Mouse (Mus musculus): Measurements from ENCODE around the gene Sem1. TPM values are rescaled to one million over a fixed set of nuclear protein-coding genes. Genes with fewer than 3 reads are reported as not detected.

The Sem1 gene
- 252 and 279 TPM in 2 replicates for polyA plus RNA-seq (2014; fragmentation: Nextera tagmentation; extraction: Ambion mirVana)

DNA sequence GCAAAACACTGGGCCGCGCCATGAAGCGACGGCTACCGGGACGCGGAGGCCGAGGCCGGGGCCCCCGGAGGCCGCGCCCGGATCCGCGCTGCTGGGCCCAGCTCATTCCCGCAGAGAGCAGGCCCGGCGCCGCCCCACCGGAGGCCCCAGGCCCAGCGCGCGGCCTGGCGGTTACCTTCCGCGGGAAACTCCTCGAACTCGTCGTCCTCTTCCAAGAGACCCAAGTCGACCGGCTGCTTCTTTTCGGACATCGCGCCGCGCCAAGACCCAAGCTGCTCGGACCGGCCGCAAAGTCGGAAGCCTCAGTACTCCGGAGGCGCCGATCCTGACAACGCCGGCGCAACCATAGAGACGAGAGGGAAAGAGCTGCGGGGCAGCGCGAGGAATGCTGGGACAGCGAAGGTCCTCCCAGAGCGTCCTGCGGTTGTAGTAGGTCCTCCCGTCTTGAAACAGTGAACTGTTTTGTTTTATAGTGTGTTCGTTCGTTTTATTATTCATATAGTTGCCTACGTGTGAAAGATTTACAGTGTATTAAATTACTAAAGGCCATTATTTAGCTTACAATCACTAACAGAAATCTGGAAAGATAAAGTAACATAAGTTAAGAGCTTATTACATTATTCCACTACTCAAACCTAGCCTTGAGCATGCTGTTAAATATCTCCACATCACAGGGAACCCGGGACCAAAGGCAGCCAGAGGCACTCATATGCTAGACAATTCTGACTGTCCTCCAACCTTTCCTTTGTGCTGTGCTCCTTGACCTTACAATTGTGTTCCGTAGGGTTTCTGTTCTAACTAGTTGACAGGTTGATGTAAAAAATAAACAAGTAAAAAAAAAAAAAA is at the start of gene Sem1:
Gene Sem1 (minus strand): TSS at position 360 of the 846 bp plus-strand sequence.
- peak within 1 kb of the TSS; percentile 97 for H3K9ac ChIP-seq (ENCODE audit: low read length)
- H3K9me3 ChIP-seq (ENCODE audit: control insufficient read depth, low read length), result no peaks in the 10 kb centered on the region
- peaks cover 7% of the 10 kb centered on the region for H3K4me1 ChIP-seq (replicated peaks; ENCODE audit: control insufficient read depth, insufficient read depth, low read length)
- DNase-seq (ENCODE audit: low spot score) (peak; percentile 95), ATAC-seq (replicated peaks; ENCODE audit: low FRiP score, low TSS enrichment, low read depth) (peak; percentile 97)
- H3K27me3 ChIP-seq (replicated peaks; ENCODE audit: control insufficient read depth, insufficient read depth, low read length), result no peaks in the 10 kb centered on the region
- peak within 1 kb of the TSS; percentile 89 for H3K27ac ChIP-seq (ENCODE audit: low read depth)
- H3K36me3 ChIP-seq (ENCODE audit: control insufficient read depth, insufficient read depth, low read length), result peaks cover 7% of the 10 kb centered on the region; the same call in 1 of the 2 replicates
- H3K4me3 ChIP-seq (ENCODE audit: low read depth, low read length), result peak within 1 kb of the TSS; percentile 94
- H3K4me2 ChIP-seq (ENCODE audit: low read length), result peak within 1 kb of the TSS; percentile 90
- 2% methylated on average over 57 of the region's 59 CpGs for WGBS

DNA sequence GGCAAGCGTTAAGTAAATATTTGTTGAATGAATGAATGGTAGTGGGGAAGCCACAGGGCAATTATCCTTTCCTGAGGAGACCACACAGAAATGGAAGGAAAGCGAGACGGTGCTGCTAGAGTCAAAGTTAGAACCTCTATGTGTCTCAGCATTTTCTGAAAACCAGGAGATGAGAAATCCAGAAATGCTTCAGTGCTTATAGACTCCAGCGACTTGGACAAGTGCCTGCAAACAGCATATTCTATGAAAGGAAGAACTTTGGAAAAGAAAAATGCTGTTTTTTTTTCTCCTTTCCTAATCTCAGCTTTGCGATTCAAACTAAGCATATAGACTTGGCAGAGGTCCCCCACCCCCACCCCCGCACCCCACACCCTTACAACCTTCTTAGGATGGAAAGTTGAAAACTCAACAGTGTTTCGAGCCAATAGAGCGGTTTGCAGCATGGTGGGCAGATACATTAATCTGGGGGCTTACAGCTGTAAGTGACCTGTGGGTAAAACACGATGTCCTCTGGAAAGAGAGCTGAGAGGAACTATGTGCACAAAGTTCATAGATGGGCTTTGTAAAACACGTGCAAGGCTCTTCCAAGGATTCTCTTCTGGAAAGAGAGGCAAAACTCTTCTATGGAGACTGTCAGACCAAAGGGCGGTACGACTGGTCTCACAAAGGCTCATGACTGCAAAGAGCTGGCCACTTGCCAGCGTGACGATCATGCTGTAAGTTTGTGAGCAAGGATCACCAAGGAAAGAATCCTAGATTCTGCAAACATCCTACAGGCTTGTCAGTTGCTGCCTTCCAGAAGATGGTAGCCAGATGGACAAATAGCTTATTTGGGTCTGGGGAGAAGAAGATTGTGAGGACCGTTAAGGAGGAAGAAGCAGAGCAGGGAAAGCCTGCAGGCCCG is 44.6 kb upstream of the Sem1 start:
- peak overlapping the region; percentile 4; the same call in 1 of the 2 replicates for H3K4me2 ChIP-seq (ENCODE audit: low read length)
- H3K9me3 ChIP-seq (ENCODE audit: control insufficient read depth, low read length), result no peaks in the 10 kb centered on the region
- ATAC-seq (replicated peaks; ENCODE audit: low FRiP score, low TSS enrichment, low read depth) (no peak), DNase-seq (ENCODE audit: low spot score) (peak; percentile 64)
- H3K9ac ChIP-seq (ENCODE audit: low read length), result no peak overlapping the region
- no peaks in the 10 kb centered on the region; the same call in 1 of the 2 replicates for H3K4me1 ChIP-seq (replicated peaks; ENCODE audit: control insufficient read depth, insufficient read depth, low read length)
- no peak overlapping the region for H3K4me3 ChIP-seq (ENCODE audit: low read depth, low read length)
- WGBS, result 52% methylated on average over 16 of the region's 16 CpGs
- no peaks in the 10 kb centered on the region for H3K36me3 ChIP-seq (ENCODE audit: control insufficient read depth, insufficient read depth, low read length)
- peak overlapping the region; percentile 59; the same call in 1 of the 2 replicates for H3K27ac ChIP-seq (ENCODE audit: low read depth)
- H3K27me3 ChIP-seq (replicated peaks; ENCODE audit: control insufficient read depth, insufficient read depth, low read length), result no peaks in the 10 kb centered on the region

DNA sequence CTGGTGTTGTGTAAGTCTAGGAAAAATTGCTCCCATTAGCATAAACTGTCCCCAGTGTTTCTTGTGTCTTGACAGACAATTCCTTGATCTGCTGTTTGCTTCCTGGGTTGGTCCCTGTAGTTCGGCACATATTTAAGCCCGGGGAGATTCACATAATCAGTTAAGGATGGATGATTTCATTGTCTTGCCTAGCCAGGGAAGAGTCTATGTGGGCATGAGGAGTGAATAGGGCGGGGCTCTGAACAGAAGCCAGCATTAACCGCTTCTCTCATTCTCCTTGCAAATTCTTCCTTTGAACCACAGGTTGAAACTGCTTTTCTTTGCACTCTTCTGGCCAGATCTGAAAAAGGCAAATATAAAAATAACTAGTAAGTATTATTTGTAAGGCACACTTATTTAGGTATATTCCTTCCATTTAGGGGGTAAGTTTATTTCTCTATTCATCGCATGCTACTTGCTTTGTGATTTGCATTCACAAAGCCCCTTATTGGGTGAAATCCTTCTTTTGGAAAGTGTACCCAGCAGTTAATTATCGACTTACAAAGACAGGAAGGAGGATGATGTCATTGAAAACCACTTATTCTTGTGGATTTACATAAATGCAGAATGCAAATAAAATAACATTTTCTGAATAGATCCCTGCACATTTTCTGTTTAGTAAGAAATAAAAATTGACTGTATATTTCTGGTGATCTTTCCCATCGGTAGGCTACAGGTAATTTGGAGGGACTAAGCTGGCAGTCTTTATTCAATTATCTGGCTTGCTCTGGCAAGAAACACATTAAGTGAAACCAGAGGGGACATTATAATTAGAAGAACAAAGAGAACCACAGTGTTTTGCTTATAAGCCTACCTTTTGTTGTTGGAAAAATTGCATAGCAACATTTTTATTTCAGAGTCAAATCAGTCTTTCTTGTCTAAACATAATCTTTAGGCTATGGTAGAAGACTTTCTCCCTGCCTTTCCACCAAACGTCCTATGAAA is 25.4 kb upstream of the Sem1 start:
- no peak overlapping the region for H3K9ac ChIP-seq (ENCODE audit: low read length)
- H3K4me3 ChIP-seq (ENCODE audit: low read depth, low read length), result no peak overlapping the region
- ATAC-seq (replicated peaks; ENCODE audit: low FRiP score, low TSS enrichment, low read depth), result no peak
- 73% methylated on average over 8 of the region's 8 CpGs for WGBS
- no peaks in the 10 kb centered on the region for H3K4me1 ChIP-seq (replicated peaks; ENCODE audit: control insufficient read depth, insufficient read depth, low read length)
- no peak overlapping the region for H3K4me2 ChIP-seq (ENCODE audit: low read length)
- DNase-seq (ENCODE audit: low spot score), result no peak
- no peaks in the 10 kb centered on the region for H3K9me3 ChIP-seq (ENCODE audit: control insufficient read depth, low read length)
- H3K27ac ChIP-seq (ENCODE audit: low read depth), result no peak overlapping the region
- no peaks in the 10 kb centered on the region for H3K27me3 ChIP-seq (replicated peaks; ENCODE audit: control insufficient read depth, insufficient read depth, low read length)
- H3K36me3 ChIP-seq (ENCODE audit: control insufficient read depth, insufficient read depth, low read length), result no peaks in the 10 kb centered on the region

DNA sequence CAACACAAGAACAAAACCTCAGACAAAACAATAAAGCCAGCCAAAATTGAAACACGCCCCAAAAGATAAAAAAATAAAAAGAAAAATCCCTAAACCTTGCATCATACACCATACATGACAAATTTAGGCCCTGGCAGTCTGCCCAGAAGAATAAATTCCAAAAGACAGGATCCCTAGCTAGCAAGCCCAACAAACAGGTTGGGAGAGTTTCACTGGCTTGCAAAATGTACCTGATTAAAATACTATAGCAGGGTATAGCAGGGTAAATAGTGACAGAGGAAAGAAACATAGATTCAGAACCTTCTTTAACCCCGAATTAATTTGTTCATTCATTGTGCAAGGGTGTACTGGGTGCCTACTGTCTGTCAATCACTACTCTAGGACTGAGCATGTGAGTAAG is 7.8 kb upstream of the Sem1 start:
- ATAC-seq (replicated peaks; ENCODE audit: low FRiP score, low TSS enrichment, low read depth), result no peak
- Histone ChIP-seq H3K27me3 (replicated peaks; ENCODE audit: control insufficient read depth, insufficient read depth, low read length) (no peaks in the 10 kb centered on the region), H3K4me1 (replicated peaks; ENCODE audit: control insufficient read depth, insufficient read depth, low read length) (no peaks in the 10 kb centered on the region), H3K36me3 (ENCODE audit: control insufficient read depth, insufficient read depth, low read length) (no peaks in the 10 kb centered on the region), H3K4me3 (ENCODE audit: low read depth, low read length) (no peak overlapping the region), H3K27ac (ENCODE audit: low read depth) (no peak overlapping the region), H3K9ac (ENCODE audit: low read length) (no peak overlapping the region), H3K9me3 (ENCODE audit: control insufficient read depth, low read length) (no peaks in the 10 kb centered on the region), H3K4me2 (ENCODE audit: low read length) (no peak overlapping the region)
- DNase-seq (ENCODE audit: low spot score), result no peak
- WGBS, result 85% methylated on average over 2 of the region's 2 CpGs

DNA sequence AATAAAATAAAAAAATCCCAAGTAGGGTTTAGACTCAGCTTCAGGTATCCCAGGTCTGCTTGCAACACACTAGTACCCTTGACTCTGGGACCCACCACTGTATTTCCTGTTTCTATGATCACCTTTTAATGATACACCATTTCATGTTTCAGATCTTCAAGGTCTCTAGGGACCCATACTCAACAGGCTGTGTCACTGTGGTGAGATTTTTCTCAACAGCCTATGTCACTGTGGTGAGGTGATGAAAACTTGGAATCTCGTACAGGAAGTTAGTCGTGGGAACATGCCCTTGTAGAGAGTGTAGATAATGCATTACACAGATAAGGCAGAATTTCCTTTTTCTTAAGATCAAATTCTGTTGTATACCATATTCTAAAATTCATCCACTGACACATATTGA is 3.4 kb upstream of the Sem1 start:
- DNase-seq (ENCODE audit: low spot score) (no peak), ATAC-seq (replicated peaks; ENCODE audit: low FRiP score, low TSS enrichment, low read depth) (no peak)
- 82% methylated on average over 2 of the region's 2 CpGs for WGBS
- Histone ChIP-seq H3K4me3 (ENCODE audit: low read depth, low read length) (no peak overlapping the region), H3K4me2 (ENCODE audit: low read length) (no peak overlapping the region), H3K4me1 (replicated peaks; ENCODE audit: control insufficient read depth, insufficient read depth, low read length) (0 out of 2 replicates have a peak, but pooled peaks cover 3% of the 10 kb centered on the region), H3K27me3 (replicated peaks; ENCODE audit: control insufficient read depth, insufficient read depth, low read length) (no peaks in the 10 kb centered on the region), H3K27ac (ENCODE audit: low read depth) (no peak overlapping the region), H3K9me3 (ENCODE audit: control insufficient read depth, low read length) (no peaks in the 10 kb centered on the region), H3K36me3 (ENCODE audit: control insufficient read depth, insufficient read depth, low read length) (no peaks in the 10 kb centered on the region), H3K9ac (ENCODE audit: low read length) (no peak overlapping the region)

DNA sequence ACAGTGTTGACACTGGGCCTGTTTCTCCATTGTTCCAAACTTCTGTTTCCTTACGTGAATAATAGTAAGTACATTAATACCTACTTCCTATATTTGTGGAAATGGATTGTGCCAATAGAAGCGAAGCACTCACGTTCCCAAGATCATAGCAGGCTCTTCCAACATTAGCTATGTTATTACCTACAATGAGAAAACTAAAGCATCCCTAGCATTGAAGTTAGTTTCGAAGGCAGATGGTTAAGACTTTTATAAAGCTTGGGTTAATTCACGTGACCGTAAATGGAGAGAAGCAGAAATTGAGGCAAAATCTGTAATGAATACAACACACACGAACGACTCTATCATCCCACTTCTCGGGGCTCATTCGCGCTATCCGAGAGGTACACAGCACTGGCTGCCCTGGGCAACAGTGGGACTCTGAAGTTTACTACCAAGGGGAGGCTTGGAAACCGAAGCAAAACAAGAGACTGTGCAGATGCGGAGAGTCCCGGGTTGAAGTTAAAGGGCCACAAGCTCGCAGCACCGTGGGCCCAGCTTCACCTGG is 650 bp downstream of the Sem1 start:
- Histone ChIP-seq H3K9me3 (ENCODE audit: control insufficient read depth, low read length) (no peaks in the 10 kb centered on the region), H3K4me2 (ENCODE audit: low read length) (peak overlapping the region; percentile 90), H3K4me1 (replicated peaks; ENCODE audit: control insufficient read depth, insufficient read depth, low read length) (peaks cover 7% of the 10 kb centered on the region), H3K9ac (ENCODE audit: low read length) (peak overlapping the region; percentile 97), H3K4me3 (ENCODE audit: low read depth, low read length) (peak overlapping the region; percentile 94), H3K36me3 (ENCODE audit: control insufficient read depth, insufficient read depth, low read length) (peaks cover 7% of the 10 kb centered on the region; the same call in 1 of the 2 replicates), H3K27me3 (replicated peaks; ENCODE audit: control insufficient read depth, insufficient read depth, low read length) (no peaks in the 10 kb centered on the region), H3K27ac (ENCODE audit: low read depth) (peak overlapping the region; percentile 89)
- DNase-seq (ENCODE audit: low spot score) (no peak), ATAC-seq (replicated peaks; ENCODE audit: low FRiP score, low TSS enrichment, low read depth) (peak; percentile 75)
- 3% methylated on average over 17 of the region's 17 CpGs for WGBS

DNA sequence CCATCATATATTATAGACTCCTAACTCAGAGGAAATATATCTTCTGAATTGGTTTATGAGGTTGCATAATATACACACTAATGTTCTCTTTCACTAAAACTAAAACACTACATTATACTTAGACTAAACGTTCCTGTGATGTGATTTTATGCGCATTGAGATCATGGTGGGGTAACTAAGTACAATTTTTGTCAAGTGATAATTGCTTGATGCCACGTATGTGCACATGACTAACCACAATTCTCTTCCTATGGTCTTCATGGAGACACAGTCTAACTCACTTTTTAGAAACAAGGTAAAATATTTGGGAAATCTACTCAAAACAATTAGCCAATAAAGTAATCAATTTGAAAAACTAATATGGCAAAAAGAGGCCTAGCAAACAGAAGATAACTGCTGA is 1.2 kb downstream of the Sem1 start:
- Histone ChIP-seq H3K4me3 (ENCODE audit: low read depth, low read length) (peak overlapping the region; percentile 94), H3K4me2 (ENCODE audit: low read length) (peak overlapping the region; percentile 90), H3K9ac (ENCODE audit: low read length) (peak overlapping the region; percentile 97), H3K4me1 (replicated peaks; ENCODE audit: control insufficient read depth, insufficient read depth, low read length) (peaks cover 10% of the 10 kb centered on the region), H3K27me3 (replicated peaks; ENCODE audit: control insufficient read depth, insufficient read depth, low read length) (no peaks in the 10 kb centered on the region), H3K36me3 (ENCODE audit: control insufficient read depth, insufficient read depth, low read length) (peaks cover 7% of the 10 kb centered on the region; the same call in 1 of the 2 replicates), H3K27ac (ENCODE audit: low read depth) (no peak overlapping the region), H3K9me3 (ENCODE audit: control insufficient read depth, low read length) (no peaks in the 10 kb centered on the region)
- DNase-seq (ENCODE audit: low spot score) (no peak), ATAC-seq (replicated peaks; ENCODE audit: low FRiP score, low TSS enrichment, low read depth) (no peak)
- 63% methylated on average over 3 of the region's 3 CpGs for WGBS
